Mouse (Mus musculus) left cerebral cortex, postnatal 25 days (tissue): ENCODE measurements around the gene Ogt. TPM values are rescaled to one million over a fixed set of nuclear protein-coding genes. Genes with fewer than 3 reads are reported as not detected.

Experiments
- DNase-seq, 2 experiments: peaks; one replicate each; pipeline ENCODE4 v3.0.0; 2022; ENCODE audit warnings: low spot score in 2 of 2, mixed read lengths in 1 of 2
- intact Hi-C: fragments of 180-260 bp; cut with DNase I; formaldehyde crosslinking; loops from one replicate; pipeline ENCODE4 v1.15.1; 2025
- total RNA-seq, 2 experiments: library from RNA; stranded (reverse); gene quantifications; 2 replicates each; pipeline ENCODE4 v1.2.3; 2021

Ogt gene
- total RNA-seq, 2 experiments from 2014 or later: 212 to 236 TPM

- DNase-seq: no peak
- intact Hi-C loops: no loop called here
These were observed 94.0 kb downstream of the Ogt start, which contains the start of gene Cxcr3 for GRCm38 (mm10) chrX:101733828-101734319. Gene Cxcr3 (minus strand): TSS chrX:101734269.

Other genes with a start within 250 kb of the Ogt start
- 100 to 1,000 TPM; 119 to 145 TPM for gene Zmym3, start 219.2 kb upstream of the Ogt start, total RNA-seq
- gene Nono, start 210.7 kb upstream of the Ogt start, total RNA-seq: 100 to 1,000 TPM; 118 to 130 TPM
- 1 to 10 TPM in 1 of 2 experiments, under 1 TPM in 1; 0.66 to 1.2 TPM for gene Itgb1bp2, start 191.0 kb upstream of the Ogt start, total RNA-seq
- gene Taf1, start 107.3 kb upstream of the Ogt start, total RNA-seq: 10 to 100 TPM; 47.2 to 48.5 TPM
- not detected for gene Cxcr3, start 94.2 kb downstream of the Ogt start, total RNA-seq
- gene Gm4779, start 154.4 kb downstream of the Ogt start, total RNA-seq: under 1 TPM; 0.21 to 0.44 TPM
- not detected for gene 8030474K03Rik, start 154.6 kb downstream of the Ogt start, total RNA-seq
- gene Nhsl2, start 209.3 kb downstream of the Ogt start, total RNA-seq: 10 to 100 TPM; 34.8 to 35.2 TPM